Mouse (Mus musculus) ES-Bruce4 (cell line): ENCODE results near the gene Grasp.

Source experiments
- CTCF ChIP-seq: IDR thresholded peaks from one replicate; pipeline ENCODE4 v1.8.1; 2011; ENCODE audit warnings: low read depth, low read length
- POLR2A ChIP-seq: IDR thresholded peaks from one replicate; pipeline ENCODE4 v1.8.1; 2011; ENCODE audit warnings: low read length; ENCODE audit not compliant: insufficient read depth

DNA sequence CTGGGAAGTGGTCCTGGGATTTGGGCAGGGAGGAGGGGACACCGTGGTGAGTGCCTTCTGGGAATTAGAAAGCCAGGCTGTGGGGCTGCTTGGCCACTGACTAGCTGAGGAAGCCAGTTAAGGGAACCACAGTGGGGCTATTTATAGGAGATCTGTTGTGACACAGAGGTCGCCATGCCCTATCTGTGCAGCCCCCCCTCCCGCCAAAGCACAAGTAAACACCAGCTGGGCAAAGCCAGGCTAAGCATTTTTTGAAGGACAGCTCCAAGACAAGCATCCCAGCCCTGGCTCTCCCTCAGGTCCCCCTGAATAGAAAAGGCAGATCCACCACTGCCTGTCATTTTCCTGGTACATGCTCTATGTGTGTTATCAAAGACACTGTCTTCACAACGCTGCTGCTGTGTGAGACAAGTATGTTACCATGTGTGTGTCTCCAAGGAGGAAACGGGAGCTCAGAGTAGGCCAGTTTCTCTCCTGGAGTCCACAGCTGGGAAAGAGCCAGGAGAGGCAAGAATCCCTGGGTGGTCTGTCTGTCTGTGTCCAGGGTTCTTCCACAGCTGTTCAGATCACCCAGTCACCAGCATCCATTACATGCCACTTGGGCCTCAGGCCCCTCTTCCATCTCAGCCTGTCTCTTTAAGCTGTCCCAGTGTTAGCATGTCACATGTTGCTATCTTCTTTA lies 24.2 kb downstream of the Grasp start:
- TF ChIP-seq CTCF (no peak), POLR2A (no peak)
